Mouse (Mus musculus) bone marrow macrophage, adult 2 months (primary cell): Measurements from ENCODE around the gene Slc34a1. TPM values are rescaled to one million over a fixed set of nuclear protein-coding genes. Genes with fewer than 3 reads are reported as not detected.
"Not testable (repeated sequence)": the region's sequence is repeated elsewhere in the genome, so short reads cannot be mapped to it uniquely, and the experiment has no call there.

Experiments used
- H3K27ac ChIP-seq: 2 replicates; pipeline ENCODE4 v1.5.1; 2012; ENCODE audit warnings: low read depth, low read length; ENCODE audit not compliant: insufficient read depth
- H3K4me1 ChIP-seq: 2 replicates; pipeline ENCODE4 v1.6.1; 2012; ENCODE audit warnings: low read length; ENCODE audit not compliant: control insufficient read depth, insufficient read depth
- H3K4me3 ChIP-seq: 2 replicates; pipeline ENCODE4 v1.5.1; 2012; ENCODE audit warnings: mild to moderate bottlenecking, low read length, moderate library complexity; ENCODE audit not compliant: insufficient read depth
- CTCF ChIP-seq: IDR thresholded peaks from 2 replicates; pipeline ENCODE4 v1.5.1; 2012; ENCODE audit warnings: low read depth, mild to moderate bottlenecking, low read length, moderate library complexity
- POLR2A ChIP-seq: IDR thresholded peaks from 2 replicates; pipeline ENCODE4 v1.6.1; 2012; ENCODE audit warnings: mild to moderate bottlenecking, low read depth, low read length, borderline replicate concordance
- polyA plus RNA-seq: library from polyadenylated mRNA; stranded (reverse); fragments of >200 nt; gene quantifications from 2 replicates; pipeline ENCODE4 v1.2.4, GENCODE M21; 2012; ENCODE audit not compliant: missing spikeins, insufficient read depth, insufficient read length

Slc34a1 gene
- polyA plus RNA-seq, 1 experiment: not detected

DNA sequence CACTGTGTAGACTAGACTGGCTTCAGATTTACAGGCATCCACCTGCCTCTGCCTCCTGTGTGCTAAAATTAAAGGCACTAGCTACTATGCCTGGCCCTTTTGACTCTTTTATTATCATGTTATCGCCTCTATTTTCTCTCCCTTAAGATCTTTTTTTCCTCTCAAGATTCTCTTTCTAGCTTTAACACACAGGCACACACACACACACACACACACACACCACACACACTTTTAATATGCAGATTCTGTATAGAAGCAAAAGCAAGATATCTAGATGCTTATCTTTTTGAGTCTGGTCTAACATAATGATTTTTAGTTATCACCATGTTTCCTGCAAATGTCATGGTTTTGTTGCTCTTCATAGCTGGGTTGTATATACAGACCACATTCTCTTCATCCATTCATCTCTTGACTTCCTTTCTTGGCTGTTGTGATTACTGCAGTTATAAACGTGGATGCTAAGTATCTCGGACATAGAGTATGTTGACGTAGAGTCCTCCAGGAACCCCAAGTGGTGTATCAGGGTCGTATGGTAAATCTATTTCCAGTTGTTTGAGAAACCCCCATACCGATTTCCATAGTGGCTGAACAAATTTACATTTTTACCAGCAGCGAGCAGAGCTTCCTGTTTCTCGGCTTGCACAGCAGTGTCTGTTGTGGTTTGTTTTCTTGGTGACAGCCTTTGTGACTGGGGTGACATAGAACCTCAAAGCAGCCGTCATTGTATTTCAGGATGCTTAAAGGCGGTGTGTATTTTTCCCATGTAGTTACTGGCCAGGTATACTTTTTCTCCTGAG is 34.1 kb downstream of the Slc34a1 start:
- TF ChIP-seq CTCF: no peak
- TF ChIP-seq POLR2A: no peak
- no peak overlapping the region for H3K4me3 ChIP-seq
- peaks cover 37% of the 10 kb centered on the region for H3K4me1 ChIP-seq
- H3K27ac ChIP-seq: peak overlapping the region; percentile 62

DNA sequence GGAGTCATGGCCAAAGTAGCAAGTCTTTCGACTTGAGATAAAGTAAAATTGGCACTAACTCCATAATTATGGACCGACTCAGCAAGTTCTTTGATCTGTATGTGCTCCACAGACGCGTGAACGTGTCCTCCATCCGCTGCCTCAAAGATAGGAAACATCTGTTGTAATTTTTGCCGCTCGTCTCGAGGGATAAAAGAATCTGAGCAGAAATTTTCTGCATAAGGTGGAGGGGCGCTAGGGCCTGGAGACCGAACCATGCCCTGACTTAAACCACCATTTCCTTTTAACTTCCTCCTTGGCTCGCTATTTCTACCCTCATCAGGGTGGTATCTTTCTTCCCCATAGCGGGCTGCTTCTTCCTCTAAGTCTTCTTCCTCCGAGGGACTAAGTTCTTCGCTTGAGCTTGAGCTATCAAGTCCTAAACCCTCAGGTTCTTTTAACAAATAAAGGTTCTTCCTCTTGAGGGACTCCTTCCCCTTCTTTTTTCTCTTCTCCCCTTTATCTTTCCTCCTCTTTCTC is 39.2 kb downstream of the Slc34a1 start:
- peaks cover 16% of the 10 kb centered on the region for H3K4me1 ChIP-seq
- H3K4me3 ChIP-seq, H3K27ac ChIP-seq: not testable (repeated sequence)

DNA sequence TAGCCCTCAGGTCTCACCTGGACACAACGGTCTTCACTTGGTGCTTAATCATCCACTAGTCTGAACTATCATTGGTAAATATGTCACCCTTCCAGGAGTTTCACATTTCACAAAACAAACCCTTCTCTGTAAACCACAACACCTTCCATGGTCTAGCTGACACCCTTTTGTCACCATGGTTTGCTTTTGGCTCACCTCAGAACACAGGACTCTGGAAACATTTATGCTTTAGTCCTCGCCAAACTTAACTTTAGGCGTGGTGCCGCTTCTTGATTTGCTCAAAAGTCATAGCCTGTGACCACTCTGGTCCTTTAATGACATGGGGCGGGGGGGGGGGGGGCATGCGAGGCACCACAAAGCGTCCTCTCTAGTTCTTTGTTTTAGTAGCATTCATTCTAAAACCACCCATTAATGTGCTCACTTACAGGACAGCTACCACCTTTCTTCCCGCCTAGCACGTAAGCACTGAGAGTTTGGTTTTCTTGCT is 45.9 kb downstream of the Slc34a1 start:
- Histone ChIP-seq H3K4me3 (peak overlapping the region; percentile 93), H3K4me1 (peaks cover 26% of the 10 kb centered on the region), H3K27ac (peak overlapping the region; percentile 94)
- no peak for TF ChIP-seq CTCF

DNA sequence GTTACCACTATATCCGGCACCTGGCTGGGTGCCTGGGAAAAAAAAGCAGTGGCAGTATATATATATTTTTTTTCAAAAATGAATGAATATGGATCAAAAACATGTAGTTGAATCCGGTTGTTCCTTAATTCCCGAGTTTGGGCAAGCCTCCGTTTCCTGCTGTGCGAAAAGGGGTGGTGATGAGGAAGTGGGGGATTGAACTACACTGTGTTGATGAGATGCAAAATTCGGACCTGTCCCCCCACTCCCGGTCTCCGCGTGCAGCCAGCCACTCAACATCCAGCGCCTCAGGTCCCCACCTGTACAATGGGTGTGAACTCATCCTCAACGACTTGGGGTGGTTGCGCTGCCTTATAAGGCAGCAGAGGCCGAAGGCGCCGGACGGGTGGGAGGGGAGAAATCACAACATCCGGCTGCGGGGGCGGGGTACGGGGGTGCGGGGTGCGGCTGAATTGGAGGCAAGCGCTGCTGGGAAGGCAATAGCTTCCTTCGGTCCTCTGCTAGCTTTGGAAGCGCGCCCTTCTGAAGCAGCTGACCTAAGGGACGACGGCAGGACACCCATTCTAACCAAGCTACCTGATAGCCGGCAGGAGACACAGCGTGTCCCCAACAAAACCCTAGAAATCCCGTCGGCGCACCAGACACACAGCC is 46.4 kb downstream of the Slc34a1 start:
- no peak for TF ChIP-seq CTCF
- TF ChIP-seq POLR2A: no peak
- Histone ChIP-seq H3K27ac (peak overlapping the region; percentile 94), H3K4me1 (peaks cover 26% of the 10 kb centered on the region), H3K4me3 (peak overlapping the region; percentile 93)

DNA sequence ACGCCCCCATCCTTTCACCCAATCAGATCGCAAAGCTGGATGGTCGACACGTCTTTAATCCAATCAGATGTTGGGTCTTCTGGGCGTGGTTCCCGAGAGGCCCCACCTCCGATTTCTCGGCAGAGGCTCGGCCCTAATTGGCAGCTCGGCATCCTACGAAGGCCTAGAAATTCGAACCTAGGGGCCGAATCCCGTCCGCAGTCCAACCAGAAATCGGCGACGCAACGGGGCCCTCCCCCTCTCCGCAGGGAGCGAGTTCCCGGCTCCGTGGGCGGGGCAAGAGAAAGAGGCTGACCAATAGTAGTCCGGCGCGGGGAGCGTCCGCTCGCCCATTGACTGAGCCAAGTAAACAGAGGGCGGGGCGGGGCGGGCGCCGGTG is 46.9 kb downstream of the Slc34a1 start, which contains the start of gene Grk6:
TSS of gene Grk6 (plus strand) at position 136 of the 379 bp plus-strand sequence.
- H3K4me1 ChIP-seq: peaks cover 26% of the 10 kb centered on the region
- peak within 1 kb of the TSS; percentile 93 for H3K4me3 ChIP-seq
- TF ChIP-seq POLR2A (no peak), CTCF (no peak)

DNA sequence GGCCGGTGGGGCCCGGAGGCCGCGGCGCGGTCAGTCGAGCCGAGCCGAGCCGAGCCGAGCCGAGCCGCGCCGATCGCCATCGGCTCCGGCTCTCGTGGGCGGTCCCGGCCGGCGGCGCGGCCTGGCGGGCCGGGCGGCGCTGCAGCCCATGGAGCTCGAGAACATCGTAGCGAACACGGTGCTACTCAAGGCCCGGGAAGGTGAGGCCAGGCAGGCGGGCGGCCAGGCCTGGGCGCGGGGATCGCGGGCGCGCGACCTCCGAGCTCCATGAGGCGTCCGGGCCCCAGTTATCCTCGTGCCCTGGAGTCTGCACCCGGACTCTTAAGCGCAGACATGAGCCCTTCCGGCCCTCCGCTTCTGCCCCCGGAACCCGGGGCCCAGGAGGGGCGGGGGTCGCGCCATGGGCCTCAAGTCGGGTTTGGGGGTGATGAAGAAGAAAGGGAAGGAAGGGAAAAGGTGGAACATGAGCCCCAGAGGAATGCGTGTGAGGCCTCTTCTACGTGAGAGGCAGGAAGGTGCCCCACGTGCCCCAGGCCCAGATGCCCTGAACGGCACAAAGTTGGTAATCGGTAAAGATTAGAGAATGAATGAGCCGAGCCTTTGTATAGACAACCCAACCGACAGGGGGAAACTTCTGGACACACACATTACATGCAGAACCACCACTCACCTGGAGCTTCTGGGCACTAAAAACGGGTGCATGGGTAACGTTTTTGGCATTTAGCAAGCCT is 47.5 kb downstream of the Slc34a1 start:
- peak overlapping the region; percentile 78 for H3K27ac ChIP-seq
- no peak for TF ChIP-seq CTCF
- H3K4me1 ChIP-seq: peaks cover 26% of the 10 kb centered on the region
- H3K4me3 ChIP-seq: peak overlapping the region; percentile 93

More for the DNA sequence above, 46.9 kb downstream of the Slc34a1 start, which contains the start of gene Grk6:
- peak within 1 kb of the TSS; percentile 94 for H3K27ac ChIP-seq

DNA sequence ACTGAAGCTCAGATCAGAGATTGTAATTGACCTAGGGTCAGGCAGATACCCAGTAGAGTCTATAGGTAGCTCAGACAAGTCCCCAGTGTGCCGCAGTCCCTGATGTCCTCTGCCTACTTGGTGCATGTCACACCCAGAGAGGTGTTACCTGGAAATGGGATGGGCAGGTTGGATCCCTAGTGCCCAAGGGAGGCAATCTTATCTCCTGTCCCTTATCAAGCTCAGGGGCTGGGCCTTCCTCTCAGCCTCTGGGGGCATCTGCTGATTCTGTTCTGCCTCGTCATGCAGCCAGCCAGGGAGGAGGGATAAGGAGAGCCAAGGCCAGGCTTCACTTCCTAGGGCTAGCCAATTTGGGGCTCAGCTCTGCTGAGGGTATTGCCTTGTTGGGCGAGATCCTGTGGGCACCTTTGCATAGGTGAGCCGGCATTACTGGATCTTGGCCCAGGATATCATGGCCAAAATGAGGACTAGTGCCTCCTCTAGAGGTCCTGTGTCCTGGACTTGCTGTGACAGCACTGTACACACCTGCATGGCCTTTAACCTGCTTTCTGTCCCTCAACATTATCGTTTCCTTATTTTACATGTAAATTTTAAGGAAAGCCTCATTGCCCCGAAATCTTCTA is 48.6 kb downstream of the Slc34a1 start:
- peaks cover 22% of the 10 kb centered on the region for H3K4me1 ChIP-seq

DNA sequence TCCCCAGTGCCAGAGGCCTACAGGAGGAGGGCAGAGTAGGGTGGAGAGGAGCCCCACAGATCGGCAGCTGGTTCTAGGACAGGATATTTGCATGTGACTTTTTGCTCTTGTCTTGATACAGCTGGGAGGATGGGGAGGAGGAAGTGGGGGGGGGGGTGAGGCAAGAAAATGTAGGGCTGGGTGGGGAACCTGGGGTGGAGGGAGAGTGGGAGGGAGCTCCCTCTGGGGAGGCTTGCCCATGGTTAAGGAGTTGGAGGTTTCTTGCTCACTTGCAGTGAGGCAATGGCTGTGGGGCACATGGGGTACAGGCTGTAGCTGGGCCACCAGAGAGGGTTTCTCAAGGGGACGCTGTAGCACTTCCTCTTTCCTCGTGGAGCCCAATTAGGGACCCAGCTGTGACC is 49.6 kb downstream of the Slc34a1 start:
- H3K27ac ChIP-seq: peak overlapping the region; percentile 40

More for the DNA sequence above, 48.6 kb downstream of the Slc34a1 start:
- TF ChIP-seq CTCF (no peak), POLR2A (no peak)
- H3K4me3 ChIP-seq: peak overlapping the region; percentile 93
- 0 out of 2 replicates have a peak overlapping the region, but pooled peaks have one; percentile 40 for H3K27ac ChIP-seq

DNA sequence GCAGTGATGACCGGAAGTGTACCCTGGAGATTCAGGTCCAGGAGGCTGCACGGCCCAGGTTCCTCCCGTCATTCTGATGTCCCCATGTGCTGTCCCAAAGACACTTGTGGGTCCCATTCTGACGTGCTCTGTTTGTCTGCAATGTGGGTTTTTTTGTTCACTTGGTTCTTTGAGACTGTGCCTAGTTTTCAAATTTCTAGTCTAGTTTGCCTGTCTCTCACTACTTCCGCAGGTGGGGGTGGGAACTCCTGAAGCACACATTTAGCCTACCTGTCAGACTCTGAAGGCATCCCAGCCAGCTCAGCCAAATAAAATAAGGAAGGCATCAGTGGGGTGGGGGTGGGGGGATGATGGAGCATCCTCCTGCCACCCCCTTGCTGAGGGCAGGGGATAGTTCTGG is 50.1 kb downstream of the Slc34a1 start:
- Histone ChIP-seq H3K4me1 (peaks cover 20% of the 10 kb centered on the region), H3K4me3 (no peak overlapping the region), H3K27ac (no peak overlapping the region)

More for the DNA sequence above, 49.6 kb downstream of the Slc34a1 start:
- peaks cover 20% of the 10 kb centered on the region for H3K4me1 ChIP-seq
- no peak overlapping the region for H3K4me3 ChIP-seq
- TF ChIP-seq POLR2A (no peak), CTCF (no peak)

More for the DNA sequence above, 50.1 kb downstream of the Slc34a1 start:
- TF ChIP-seq CTCF: no peak
- TF ChIP-seq POLR2A: no peak
